Mouse (Mus musculus) effector memory CD4-positive, alpha-beta T cell, adult 7 months (primary cell): ENCODE data around the gene Tex46. TPM values are rescaled to one million over a fixed set of nuclear protein-coding genes. Genes with fewer than 3 reads are reported as not detected.

Experiments used
- polyA plus RNA-seq: library from polyadenylated mRNA; unstranded; fragments of 100-300 nt; shearing (Covaris generic); gene quantifications from one replicate; pipeline ENCODE4 v1.2.1, GENCODE M21; 2017

Gene Tex46
- not detected for polyA plus RNA-seq

DNA sequence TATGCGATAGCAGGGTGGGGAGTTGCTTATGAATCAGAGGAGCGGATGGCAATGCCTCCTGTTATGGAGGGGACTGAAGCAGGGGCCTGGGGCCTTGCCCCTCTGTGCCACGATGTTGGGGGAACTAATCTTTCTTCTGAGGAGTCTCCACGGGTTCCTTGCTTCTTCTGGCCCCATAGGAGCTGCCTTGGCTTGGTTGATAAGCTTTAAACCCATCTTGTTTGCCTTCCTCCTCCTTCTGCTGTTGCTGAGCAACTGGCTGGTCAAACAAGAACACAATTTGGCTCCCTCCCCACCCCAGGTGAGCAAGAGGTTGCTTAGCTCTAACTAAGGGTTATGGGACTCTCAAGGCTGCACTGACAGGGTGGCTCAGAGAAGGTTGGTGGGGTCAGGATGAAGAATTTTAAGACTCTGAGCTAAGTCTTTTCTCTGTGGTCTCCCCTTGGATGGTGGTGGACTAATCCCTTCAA is at the start of gene Tex46:
Tex46 (plus strand) TSS at position 51 of the 470 bp plus-strand sequence.

DNA sequence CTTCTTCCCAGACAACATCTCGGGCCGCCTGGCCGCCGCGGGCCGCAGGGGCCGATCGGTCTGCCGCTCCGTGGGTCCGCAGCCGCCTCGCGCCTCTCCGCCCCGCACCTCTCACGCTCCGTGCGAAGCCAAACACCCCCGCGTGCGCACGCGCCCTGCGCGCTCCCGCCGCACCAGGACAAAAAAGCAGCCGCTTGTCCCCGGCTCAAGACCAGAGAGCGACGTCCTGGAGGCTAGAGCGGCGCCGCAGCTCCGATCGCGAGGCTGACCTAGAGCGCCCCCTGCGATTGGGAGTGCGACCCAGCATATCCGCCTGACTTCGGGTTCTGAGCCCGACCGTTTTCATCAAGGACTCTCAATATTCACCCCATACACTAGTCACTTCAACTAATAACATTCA is 7.7 kb upstream of the Tex46 start, which contains the start of gene Kdm1a:
Kdm1a (minus strand) TSS at position 156 of the 400 bp plus-strand sequence.

DNA sequence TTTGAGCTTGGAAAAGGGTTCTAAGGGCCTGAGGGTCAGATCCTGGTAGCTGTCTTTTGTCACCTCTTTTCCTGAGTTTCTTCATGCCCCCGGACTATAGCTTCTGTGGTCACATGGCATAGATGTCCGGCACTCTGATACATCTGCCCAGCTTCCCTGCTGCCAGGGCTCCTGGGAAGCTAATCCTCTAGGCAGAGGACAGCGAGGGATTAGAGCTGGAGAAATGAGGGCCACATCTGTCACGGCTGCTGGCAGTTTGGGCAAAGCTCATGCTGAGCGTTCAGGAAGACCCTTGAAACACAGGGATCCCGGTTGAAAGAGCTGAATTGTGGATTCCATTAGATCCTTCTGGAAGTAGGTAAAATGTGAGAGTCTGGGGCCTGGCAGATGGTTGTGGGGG is 12.2 kb downstream of the Tex46 start, which contains the start of gene Lactbl1:
Lactbl1 (plus strand) TSS at position 234 of the 400 bp plus-strand sequence.

Other genes starting within 250 kb of the Tex46 start
- 0.77 TPM for gene Htr1d, start 186.9 kb upstream of the Tex46 start, polyA plus RNA-seq
- gene 6030445D17Rik, start 148.2 kb upstream of the Tex46 start, polyA plus RNA-seq = not detected
- gene Luzp1, start 140.7 kb upstream of the Tex46 start, polyA plus RNA-seq = 14.3 TPM
- 64.9 TPM for gene Kdm1a, start 7.7 kb upstream of the Tex46 start, polyA plus RNA-seq
- gene Lactbl1, start 12.2 kb downstream of the Tex46 start, polyA plus RNA-seq = 0.21 TPM
- 0.12 TPM for gene Ephb2, start 225.6 kb downstream of the Tex46 start, polyA plus RNA-seq